Mouse (Mus musculus): Measurements from ENCODE around the gene Rfx8.

DNA sequence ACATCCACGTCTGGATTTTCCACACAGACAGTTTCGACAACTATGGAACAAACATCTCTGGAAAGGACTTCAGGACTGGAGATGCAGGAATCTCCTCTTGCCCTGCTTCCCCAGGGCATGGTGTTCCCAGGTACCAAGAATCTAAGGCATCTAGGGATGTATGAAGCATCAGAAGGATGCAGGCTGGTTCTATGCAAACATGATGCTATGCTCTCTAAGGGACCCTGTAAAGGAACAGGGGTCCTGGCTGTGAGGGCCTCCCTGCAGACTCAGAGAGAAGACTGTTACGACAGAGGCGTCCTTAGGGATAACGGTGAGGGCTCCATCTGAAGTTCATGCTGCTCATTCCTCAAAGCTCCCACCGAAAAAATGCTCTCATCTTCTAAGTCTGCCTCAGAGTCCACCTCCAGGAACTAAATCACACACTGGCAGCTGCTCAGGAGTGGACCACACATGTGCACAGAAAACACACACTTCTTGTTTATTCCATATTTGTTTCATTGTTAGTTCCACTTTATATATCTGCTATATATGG is 39.5 kb upstream of the Rfx8 start:
- TF ChIP-seq CTCF (IDR thresholded peaks at IDR 0.05; ENCODE audit: control insufficient read depth, insufficient read depth, insufficient replicate concordance, low read depth, low read length): no peak
- TF ChIP-seq POLR2A (IDR thresholded peaks at IDR 0.05; ENCODE audit: control insufficient read depth, low read depth, low read length): no peak

Data from testis, adult 2 months (tissue).